Mouse (Mus musculus): ENCODE measurements around the gene Trmo.

GRCm38 (mm10) chr4:46371030-46371429 is 18.2 kb downstream of the Trmo start:
- no peak for TF ChIP-seq POLR2A (IDR thresholded peaks at IDR 0.05; ENCODE audit: borderline replicate concordance, extremely low read depth, low read depth, low read length)
- no peak for TF ChIP-seq CTCF (IDR thresholded peaks at IDR 0.05; ENCODE audit: insufficient read depth, low read length)

All from lung, adult 2 months (tissue).